Mouse (Mus musculus): Measurements from ENCODE around the gene Als2cr12. TPM values are rescaled to one million over a fixed set of nuclear protein-coding genes. Genes with fewer than 3 reads are reported as not detected.
A peak's percentile ranks its signal among the peaks of the same experiment; 100 is the strongest.
"Not testable (repeated sequence)": the region's sequence is repeated elsewhere in the genome, so short reads cannot be mapped to it uniquely, and the experiment has no call there.

The Als2cr12 gene
- total RNA-seq, 2 experiments from 2014 or later: 0.60 TPM; not detected in 1

DNA sequence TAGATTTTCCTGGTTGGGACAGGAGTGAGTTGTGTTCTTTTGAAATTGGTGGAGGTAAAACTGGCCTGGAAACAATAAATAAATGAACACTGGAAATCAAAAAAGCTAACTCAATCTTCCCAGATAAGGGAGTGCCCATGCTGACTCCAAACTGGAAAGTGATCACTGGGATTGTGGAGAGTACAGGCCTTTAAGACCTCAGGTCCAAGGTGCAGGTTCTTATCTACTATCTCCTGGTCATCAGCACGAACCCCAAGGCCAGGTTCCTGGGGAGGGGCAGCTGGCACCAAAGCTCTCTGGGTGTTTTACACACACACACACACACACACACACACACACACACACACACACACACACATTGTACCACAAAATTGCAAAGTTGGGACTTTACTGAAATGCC is 4.1 kb downstream of the Als2cr12 start:
- intact Hi-C loops (cut with DNase I); DNase-seq: not testable (repeated sequence)

DNA sequence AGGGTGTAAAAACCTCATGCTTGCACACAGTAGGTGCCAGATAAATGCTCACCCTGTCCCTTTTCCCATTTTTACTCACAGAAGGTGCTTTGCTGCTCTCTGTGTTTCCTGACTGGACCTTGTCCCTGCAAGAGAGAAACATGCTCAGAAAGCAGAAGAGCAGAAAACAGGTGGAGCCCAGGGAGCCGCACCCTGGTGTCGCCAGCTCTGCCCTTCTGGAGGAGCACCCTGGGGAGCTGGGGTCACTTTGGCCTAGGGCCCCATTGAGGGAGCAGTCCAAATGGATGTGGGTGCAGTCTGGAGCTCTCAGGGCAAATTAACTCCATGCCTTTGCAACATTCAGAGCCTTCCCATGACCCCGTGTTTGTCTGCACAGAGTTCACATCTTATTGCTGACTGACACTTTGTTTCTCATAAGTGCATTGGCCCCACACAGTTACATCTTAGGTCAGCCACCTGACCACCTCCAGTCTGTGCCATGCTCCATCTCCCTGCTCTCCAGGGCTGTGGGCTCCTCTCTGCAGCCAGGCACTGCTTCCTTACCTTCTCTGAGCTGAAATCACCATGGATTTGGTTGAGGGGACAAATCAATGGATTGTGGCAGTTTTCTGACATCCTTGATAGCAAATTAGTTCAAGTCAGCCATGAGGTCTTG is 4.8 kb downstream of the Als2cr12 start:
- intact Hi-C loops (cut with DNase I): not testable (repeated sequence)

DNA sequence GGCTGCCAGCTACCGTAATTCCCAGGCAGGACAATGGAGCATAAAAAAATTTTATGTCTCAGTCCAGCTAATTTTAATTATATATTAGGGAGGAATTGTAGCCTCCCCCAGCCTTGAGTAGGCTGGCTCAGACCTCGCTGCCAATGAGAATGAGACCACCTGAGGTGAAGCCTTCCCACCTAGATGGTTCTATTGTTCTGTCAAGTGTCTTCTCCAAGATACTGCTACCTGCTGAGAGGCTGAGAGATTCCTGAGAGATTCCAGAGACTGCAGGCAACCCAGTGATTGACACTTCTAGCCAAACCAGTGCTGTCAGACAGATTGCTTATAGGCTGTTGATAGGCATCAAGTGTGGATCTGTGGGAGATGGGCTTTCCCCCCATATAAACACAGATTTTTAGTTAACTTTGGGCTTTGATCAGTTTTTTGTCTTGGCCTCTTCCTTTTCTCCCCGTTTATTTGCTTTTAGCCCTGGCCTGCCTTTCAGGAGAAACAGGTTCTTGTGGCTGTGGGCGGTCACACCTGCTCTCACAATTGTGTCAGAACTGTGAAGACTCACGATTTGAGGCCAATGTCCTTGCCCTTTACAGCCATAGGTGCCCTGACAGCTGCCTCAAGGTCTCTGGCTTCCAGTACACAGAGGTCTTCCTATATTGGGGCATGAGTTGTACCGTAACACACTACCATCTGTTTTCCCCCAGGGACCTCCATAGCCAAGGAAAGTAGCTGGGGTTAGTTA is 5.6 kb downstream of the Als2cr12 start:
- intact Hi-C loops (cut with DNase I): no loop called here
- DNase-seq: no peak

More for the DNA sequence above, 4.8 kb downstream of the Als2cr12 start:
- not testable (repeated sequence) for DNase-seq

DNA sequence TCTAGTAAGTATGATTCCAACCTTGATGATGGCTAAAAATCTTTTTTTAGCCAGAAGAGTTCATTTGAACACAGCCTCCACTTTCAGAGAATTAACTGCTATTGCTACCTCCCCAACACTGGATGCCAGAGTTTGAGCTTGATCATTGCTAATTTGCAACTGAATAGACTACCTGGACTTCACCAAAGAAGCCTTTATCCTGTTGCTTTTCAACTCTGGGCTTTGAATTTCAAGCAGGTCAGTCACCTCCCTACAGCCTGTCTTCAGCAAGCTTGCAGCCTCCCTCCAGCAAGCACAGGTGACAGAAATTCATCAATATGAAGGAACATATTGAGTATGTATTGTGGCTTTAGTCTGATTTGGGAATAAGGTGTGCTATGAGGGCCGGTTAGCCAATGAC is 6.4 kb downstream of the Als2cr12 start:
- DNase-seq: no peak
- intact Hi-C loops (cut with DNase I): no loop called here

DNA sequence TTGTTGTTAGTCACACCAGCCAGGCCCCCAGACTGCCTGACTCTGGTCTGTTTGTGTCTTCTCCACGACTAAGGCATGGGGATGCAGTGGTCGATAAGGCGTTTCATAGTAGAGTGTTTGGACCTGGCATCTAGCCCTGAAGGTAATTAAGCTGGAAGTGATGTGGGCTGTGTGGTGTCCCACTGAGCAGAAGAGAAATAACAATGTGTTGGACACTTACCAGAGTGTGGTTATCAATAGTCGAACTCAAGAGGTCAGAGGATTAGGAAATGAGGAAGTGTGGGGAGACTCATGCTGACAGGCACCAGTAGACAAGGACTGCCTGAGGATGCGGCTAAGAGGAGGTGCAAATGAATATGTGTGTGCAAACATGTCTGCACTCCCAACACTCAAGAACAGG is 17.4 kb downstream of the Als2cr12 start:
- not testable (repeated sequence) for DNase-seq
- intact Hi-C loops (cut with DNase I): loop anchor here (5.0 kb wide), 1 partner anchor 116 kb away; no protein-coding TSS in a partner anchor

DNA sequence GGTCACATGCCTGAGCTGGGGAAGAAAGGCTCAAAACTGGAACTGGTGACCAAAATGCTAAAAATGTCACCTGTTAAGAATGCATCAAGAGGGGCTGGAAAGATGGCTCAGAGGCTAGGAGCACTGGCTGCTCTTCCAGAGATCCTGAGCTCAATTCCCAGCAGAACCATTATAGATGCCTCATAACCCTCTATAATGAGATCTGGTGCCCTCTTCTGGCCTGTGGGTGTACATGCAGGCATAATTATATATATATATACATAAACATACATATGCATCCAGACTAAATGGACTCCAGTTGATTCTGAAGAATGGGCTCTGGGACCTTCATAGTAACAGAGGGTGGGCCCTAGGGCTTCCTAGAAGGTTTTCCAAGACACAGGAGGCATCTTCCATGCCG is 18.2 kb downstream of the Als2cr12 start:
- intact Hi-C loops (cut with DNase I): loop anchor here (5.0 kb wide), 1 partner anchor 115 kb away; no protein-coding TSS in a partner anchor

DNA sequence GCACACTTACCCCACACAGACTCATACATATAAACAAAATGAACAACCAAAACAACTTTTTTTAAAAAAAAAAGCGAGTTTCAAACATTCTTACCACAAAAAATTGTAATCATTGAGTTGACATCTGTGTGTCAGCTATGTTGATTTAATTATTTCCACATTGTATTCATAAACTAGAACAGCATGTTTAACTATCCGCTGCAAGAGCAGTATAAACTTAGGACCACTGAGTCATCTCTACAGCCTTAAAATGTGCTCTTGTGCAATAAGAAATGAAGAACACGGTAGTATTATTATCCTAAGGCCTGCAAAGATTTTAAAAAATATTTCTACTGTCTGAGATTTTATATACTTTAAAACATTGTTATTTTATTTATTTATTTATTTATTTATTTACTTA is 20.8 kb downstream of the Als2cr12 start:
- intact Hi-C loops (cut with DNase I): loop anchor here (5.0 kb wide), 1 partner anchor 113 kb away; no protein-coding TSS in a partner anchor
- no peak for DNase-seq

More for the DNA sequence above, 18.2 kb downstream of the Als2cr12 start:
- peak; percentile 12 to 45 for DNase-seq

DNA sequence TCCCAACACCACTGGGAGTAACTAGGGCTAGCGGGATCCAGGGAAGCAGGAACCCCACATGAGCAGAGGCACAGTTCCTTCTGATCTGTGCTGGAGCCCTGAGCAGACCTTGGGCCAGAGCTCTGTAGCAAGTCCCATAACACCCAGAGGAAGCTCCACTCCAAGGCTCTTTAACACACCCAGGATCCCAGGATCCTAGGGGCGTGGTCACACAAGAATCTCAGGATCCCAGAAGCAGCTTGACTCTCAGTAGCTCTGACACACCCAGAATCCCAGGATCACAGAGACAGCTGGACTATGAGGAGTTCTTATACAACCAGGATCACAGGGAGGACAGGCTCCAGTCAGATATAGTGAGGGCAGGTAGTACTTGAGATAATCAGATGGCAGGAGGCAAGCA is 23.7 kb downstream of the Als2cr12 start:
- intact Hi-C loops (cut with DNase I): no loop called here
- no peak for DNase-seq

DNA sequence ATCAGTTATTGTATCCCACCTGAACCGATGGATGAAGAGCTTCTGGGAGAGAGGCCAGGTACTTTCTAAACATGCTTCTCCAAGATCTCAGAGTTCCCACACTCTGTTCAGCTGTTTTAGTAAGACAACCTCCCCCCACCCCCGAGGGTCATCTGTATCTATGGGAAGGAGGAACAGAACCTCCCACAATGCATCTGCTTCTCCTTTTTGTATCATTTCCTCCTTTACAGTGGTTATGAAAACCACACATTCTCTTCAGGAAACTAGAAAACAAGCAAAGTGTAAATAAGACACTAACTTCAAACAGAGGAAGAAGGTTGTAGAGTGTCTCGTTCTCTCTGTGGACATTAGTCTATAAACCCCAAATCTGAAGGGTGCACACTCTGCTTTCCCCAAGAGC is 26.2 kb downstream of the Als2cr12 start:
- intact Hi-C loops (cut with DNase I); DNase-seq: not testable (repeated sequence)

DNA sequence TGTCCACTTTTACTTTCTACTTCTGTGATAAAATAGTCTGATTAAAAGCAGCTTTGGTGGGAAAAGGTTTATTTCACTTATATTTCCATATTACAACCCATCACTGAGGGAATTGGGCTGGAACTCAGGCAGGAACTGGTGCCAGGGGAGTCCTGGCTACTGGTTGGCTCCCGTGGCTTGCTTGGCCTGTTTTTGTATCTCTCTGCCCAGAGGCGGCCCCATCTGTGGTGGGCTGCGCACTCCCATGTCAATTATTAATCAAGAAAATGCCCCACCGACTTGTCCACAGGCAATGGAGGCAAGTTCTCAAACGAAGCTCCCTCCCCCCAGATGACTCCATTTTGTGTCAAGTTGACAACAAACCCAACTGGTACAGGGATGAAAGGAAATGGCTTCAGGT is 27.6 kb downstream of the Als2cr12 start:
- intact Hi-C loops (cut with DNase I): no loop called here
- no peak for DNase-seq

DNA sequence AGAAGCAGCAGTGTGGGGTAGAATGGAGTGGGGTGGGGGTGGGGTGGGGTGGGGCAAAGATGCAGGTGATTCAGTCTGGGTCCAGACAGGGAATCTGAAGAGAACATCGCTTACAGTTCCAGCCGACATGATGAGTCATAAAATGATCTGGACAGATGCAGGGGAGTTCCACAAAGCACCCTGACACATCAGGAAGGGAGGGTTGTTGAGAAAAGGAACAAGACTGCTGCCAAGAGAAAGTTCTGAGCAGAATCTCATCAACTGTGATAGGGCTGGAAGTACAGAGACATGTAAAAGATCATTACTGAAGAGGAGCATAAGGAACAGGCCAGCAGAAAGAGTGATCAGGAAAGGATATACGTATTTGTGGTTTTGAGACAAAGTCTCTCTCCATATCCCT is 32.4 kb downstream of the Als2cr12 start:
- DNase-seq; intact Hi-C loops (cut with DNase I): not testable (repeated sequence)

DNA sequence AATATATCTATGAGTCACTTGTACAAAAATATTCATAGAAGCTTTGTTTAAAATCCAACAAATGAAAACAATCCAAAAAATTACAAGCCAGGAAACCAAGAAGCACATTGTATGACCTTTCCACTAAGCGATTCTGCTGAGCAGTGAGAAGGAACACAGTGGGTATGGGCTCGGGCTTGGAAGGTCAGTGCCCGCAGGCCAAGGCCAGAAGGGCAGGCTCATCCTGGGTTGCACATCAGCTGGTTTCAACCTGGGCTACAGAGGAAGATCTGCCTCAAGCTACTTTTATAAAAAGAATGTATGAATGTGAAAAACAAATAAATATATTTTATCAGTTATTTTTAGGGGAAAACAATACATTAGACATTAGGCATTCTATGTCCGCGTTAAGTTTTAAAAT is 33.1 kb downstream of the Als2cr12 start:
- intact Hi-C loops (cut with DNase I); DNase-seq: not testable (repeated sequence)

DNA sequence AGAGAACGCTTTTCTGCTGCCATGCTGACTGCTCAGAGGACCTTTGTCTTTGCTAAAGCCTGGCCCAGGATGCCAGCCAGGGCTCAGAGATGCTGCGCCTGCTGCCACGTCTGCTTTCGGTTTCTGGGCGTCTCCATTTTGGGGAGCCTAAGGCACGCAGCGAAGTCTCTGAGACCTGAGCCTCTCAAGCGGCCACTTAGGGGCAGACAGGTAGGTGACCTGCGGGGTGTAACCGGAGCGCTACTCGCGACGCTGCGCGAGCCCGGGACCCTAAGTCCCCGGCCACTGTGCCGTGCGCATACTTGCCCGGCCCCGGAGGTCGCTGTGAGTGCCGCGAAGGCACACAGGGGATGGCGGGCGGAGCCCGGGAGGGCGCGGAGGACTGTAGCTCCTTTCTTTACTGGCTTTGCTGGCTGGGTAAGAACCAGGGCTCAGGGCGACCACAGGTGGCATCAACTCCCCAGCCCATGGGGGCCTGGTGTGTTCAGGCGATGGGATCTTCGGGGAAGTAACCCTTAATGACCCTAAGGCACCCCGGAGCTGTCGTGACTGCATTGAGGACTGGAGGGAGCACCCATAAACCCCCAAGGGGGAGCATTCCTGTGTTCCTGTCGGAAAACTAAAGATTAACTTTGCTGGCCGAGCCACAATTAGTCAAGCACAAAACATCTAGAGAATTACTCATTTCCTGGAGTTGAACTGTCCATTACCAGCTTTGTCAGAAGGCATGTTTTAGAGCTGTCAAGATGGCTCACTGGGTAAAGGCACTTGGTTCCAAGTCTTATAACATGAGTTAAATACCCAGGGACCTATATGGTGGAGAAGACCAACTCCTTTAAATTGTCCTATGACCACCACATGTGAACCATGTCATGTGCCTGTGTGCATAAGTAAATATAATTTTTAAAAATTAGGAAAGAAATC is 43.0 kb downstream of the Als2cr12 start:
- intact Hi-C loops (cut with DNase I): loop anchor here (1.0 kb wide), 1 partner anchor 59 kb away; the partner anchor contains the start of gene Cflar
- DNase-seq: peak; percentile 76 to 82

DNA sequence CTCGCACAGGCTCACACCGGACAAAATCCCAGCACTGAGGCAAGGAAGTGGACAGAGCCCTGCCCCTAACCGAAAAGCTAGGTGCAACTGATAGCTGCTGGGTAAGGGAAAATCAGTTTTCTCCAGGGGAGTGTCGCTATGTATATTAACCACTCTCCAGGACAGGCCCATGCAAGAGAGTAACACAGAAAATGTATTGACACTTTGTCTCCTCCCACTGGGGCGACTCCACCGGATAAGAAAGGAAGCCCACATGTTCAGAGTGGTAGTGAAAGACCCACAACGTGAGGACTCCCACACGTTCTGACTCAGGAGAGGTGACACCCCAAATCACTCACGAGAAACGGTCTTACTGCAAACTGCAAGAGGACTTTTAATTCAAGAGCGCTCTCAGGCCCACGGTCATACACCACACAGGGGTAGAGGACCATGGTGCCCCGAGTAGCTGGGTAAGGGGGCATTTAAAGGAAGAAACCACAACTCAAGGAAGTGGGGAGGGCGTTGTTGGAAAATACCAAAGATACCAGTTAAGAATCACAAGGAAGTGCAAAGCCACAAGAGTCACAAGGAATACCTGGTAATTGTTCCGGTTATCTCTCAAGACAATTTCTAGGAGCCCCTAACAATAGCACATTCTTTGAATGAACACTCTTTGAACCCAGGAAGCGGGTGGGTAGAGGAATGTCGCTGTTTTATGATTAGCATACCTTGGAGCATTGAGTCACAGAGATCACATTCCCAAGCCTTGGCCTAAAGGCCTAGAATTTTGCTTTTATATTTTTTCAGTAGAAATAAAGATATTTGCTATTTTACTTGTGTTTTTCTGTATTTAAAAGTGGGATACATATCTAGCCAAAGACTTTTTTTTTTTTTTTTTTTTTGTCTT is 44.0 kb downstream of the Als2cr12 start:
- peak in 1 of 2 experiments; percentile 8 for DNase-seq
- intact Hi-C loops (cut with DNase I): loop anchor here (1.0 kb wide), 1 partner anchor 59 kb away; the partner anchor contains the start of gene Cflar

DNA sequence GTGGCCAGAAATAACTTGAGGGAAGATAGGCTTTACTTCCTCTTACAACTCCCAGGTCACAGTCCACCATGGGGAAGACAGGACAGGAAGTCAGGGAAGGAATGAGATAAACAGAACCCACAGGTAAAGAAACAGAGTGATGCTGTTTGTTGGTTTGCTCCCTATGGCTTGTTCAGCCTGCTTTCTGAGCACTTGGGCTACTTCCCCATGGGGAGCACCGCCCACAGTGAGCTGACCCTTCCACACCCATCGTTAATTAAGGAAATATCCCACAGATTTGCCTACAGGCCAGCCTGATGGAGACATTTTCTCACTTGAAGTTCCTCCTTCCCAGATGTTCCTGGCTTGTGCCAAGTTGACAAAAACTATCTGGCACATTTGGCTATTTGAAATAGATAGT is 66.9 kb downstream of the Als2cr12 start:
- intact Hi-C loops (cut with DNase I): not testable (repeated sequence)

DNA sequence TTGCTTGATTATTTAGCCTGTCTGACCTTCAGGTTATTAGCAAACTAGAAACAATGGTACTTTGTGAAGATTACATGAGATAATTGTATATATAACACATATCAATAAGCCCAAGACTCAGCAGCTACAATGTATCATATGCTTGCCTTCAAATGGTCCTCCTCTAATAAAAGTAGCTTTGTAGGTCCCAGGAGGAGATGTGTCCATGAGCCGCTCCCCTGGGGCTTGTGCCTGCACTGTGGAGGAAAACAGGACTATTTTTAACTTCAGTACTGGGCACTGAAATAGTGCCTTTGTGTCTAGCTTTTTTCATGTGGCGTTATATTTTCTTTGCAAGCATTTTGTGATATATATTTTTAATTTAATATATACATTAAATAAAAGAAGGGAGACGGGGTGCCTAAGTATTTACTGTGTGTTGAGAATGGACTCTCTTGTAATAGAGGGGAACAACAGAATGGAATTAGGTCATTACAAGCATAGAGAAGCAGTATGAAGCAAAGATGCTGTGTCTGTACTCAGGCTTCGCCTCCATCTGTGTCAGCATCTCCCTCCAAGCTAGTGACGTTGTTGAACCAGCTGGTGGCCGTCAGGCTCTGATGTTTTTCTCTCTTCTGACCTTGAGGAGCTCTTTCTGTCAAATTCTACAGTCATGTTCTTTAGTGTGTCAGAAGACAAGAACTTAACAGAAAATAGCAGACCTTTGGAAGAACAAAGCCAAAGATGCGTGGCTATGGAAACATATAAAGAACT is 73.6 kb downstream of the Als2cr12 start:
- intact Hi-C loops (cut with DNase I): no loop called here

More for the DNA sequence above, 66.9 kb downstream of the Als2cr12 start:
- not testable (repeated sequence) for DNase-seq

DNA sequence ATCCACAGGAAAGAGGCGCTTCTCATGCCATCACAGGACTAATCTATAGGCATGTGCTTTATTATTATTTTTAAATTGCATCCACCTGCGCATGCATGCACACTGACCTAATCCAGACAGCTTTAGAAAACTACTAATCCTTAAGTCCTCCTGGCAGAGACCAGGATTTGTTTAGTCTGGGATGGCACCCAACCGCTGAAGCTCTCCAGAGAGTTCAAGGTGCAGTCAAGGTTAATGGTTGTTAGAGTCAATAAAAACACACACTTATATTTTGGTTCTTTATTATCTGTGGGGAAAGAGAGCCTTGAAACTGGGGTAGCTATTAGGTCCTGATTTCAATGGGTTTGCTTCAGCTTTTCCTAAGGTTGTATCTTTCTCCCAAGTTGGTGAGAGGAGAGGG is 74.5 kb downstream of the Als2cr12 start:
- intact Hi-C loops (cut with DNase I): no loop called here
- DNase-seq: peak; percentile 41 to 57

More for the DNA sequence above, 73.6 kb downstream of the Als2cr12 start:
- peak; percentile 37 to 45 for DNase-seq

DNA sequence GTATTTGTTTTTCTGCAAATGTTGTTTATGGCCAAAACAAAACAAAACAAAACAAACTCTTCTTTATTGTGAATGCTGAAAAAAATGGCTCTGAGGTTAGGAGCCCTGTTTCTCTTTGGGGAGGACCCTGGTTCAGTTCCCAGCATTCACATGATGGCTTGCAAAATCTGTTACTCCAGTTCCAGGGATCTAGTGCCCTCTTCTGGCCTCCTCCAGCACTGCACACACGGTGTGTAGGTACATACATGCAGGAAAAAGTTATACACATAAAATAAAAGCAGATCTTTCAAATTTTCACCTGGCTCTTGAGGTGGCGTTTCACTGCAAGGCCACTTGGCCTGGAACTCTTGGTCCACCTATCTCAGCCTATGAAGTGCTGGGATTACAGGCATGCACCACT is 77.0 kb downstream of the Als2cr12 start:
- DNase-seq: no peak
- intact Hi-C loops (cut with DNase I): no loop called here

Measured in heart, postnatal 10 days (tissue).